Mouse (Mus musculus): ENCODE measurements around the gene Gm5447. TPM values are rescaled to one million over a fixed set of nuclear protein-coding genes. Genes with fewer than 3 reads are reported as not detected.
A peak's percentile ranks its signal among the peaks of the same experiment; 100 is the strongest.

The Gm5447 gene
- polyA plus RNA-seq, 1 experiment from 2014 or later: 0.06 TPM

- 69% methylated on average over 10 of the region's 10 CpGs for WGBS
- no peak overlapping the region for H3K9ac ChIP-seq (replicated peaks; ENCODE audit: low read depth)
- 0 out of 2 replicates have a peak, but pooled peaks cover 5% of the 10 kb centered on the region for H3K27me3 ChIP-seq (replicated peaks; ENCODE audit: insufficient read depth, low read length)
- H3K4me1 ChIP-seq (ENCODE audit: insufficient read depth, low read depth, low read length): no peaks in the 10 kb centered on the region
- H3K9me3 ChIP-seq (ENCODE audit: low read length): no peaks in the 10 kb centered on the region
- no peak for DNase-seq (ENCODE audit: low spot score)
- no peak overlapping the region for H3K4me2 ChIP-seq (replicated peaks; ENCODE audit: low read depth, low read length)
- H3K4me3 ChIP-seq (ENCODE audit: low read depth, low read length): no peak overlapping the region
- no peak for ATAC-seq
- TF ChIP-seq CTCF (IDR thresholded peaks at IDR 0.05) (no peak), EP300 (IDR thresholded peaks at IDR 0.05) (no peak)
- H3K27ac ChIP-seq (ENCODE audit: low read length): no peak overlapping the region
- H3K36me3 ChIP-seq (ENCODE audit: insufficient read depth, low read length): no peaks in the 10 kb centered on the region
These were observed 15.7 kb downstream of the Gm5447 start for GRCm38 (mm10) chr13:30989710-30990109.

- Histone ChIP-seq H3K4me2 (replicated peaks; ENCODE audit: low read depth, low read length) (no peak overlapping the region), H3K36me3 (ENCODE audit: insufficient read depth, low read length) (no peaks in the 10 kb centered on the region), H3K9me3 (ENCODE audit: low read length) (no peaks in the 10 kb centered on the region), H3K4me1 (ENCODE audit: insufficient read depth, low read depth, low read length) (no peaks in the 10 kb centered on the region), H3K4me3 (ENCODE audit: low read depth, low read length) (no peak overlapping the region), H3K9ac (replicated peaks; ENCODE audit: low read depth) (no peak overlapping the region), H3K27me3 (replicated peaks; ENCODE audit: insufficient read depth, low read length) (0 out of 2 replicates have a peak, but pooled peaks cover 5% of the 10 kb centered on the region), H3K27ac (ENCODE audit: low read length) (no peak overlapping the region)
- peak; percentile 15 for DNase-seq (ENCODE audit: low spot score)
- TF ChIP-seq EP300 (IDR thresholded peaks at IDR 0.05) (no peak), CTCF (IDR thresholded peaks at IDR 0.05) (no peak)
- ATAC-seq: no peak
- 22% methylated on average over 9 of the region's 9 CpGs for WGBS
These were observed 16.2 kb downstream of the Gm5447 start for GRCm38 (mm10) chr13:30990233-30990632.

GRCm38 (mm10) chr13:30993819-30994218 lies 19.8 kb downstream of the Gm5447 start:
- Histone ChIP-seq H3K4me1 (ENCODE audit: insufficient read depth, low read depth, low read length) (no peaks in the 10 kb centered on the region), H3K9me3 (ENCODE audit: low read length) (no peaks in the 10 kb centered on the region), H3K4me2 (replicated peaks; ENCODE audit: low read depth, low read length) (no peak overlapping the region), H3K36me3 (ENCODE audit: insufficient read depth, low read length) (no peaks in the 10 kb centered on the region), H3K27ac (ENCODE audit: low read length) (no peak overlapping the region), H3K4me3 (ENCODE audit: low read depth, low read length) (no peak overlapping the region), H3K9ac (replicated peaks; ENCODE audit: low read depth) (no peak overlapping the region), H3K27me3 (replicated peaks; ENCODE audit: insufficient read depth, low read length) (no peaks in the 10 kb centered on the region)
- DNase-seq (ENCODE audit: low spot score) (peak; percentile 83), ATAC-seq (peak; percentile 33; the same call in 1 of the 2 replicates)
- TF ChIP-seq CTCF (IDR thresholded peaks at IDR 0.05): peak; percentile 82
- no peak for TF ChIP-seq EP300 (IDR thresholded peaks at IDR 0.05)
- 27% methylated on average over 3 of the region's 3 CpGs for WGBS

- 68% methylated on average over 6 of the region's 6 CpGs for WGBS
These were observed 20.4 kb downstream of the Gm5447 start for GRCm38 (mm10) chr13:30994249-30994858.

GRCm38 (mm10) chr13:30997526-30998253 lies 23.7 kb downstream of the Gm5447 start:
- Histone ChIP-seq H3K27me3 (replicated peaks; ENCODE audit: insufficient read depth, low read length) (no peaks in the 10 kb centered on the region), H3K36me3 (ENCODE audit: insufficient read depth, low read length) (no peaks in the 10 kb centered on the region), H3K4me2 (replicated peaks; ENCODE audit: low read depth, low read length) (no peak overlapping the region), H3K9ac (replicated peaks; ENCODE audit: low read depth) (no peak overlapping the region), H3K4me1 (ENCODE audit: insufficient read depth, low read depth, low read length) (no peaks in the 10 kb centered on the region), H3K9me3 (ENCODE audit: low read length) (no peaks in the 10 kb centered on the region), H3K27ac (ENCODE audit: low read length) (no peak overlapping the region), H3K4me3 (ENCODE audit: low read depth, low read length) (no peak overlapping the region)
- WGBS: 69% methylated on average over 8 of the region's 8 CpGs
- DNase-seq (ENCODE audit: low spot score): peak; percentile 18
- TF ChIP-seq CTCF (IDR thresholded peaks at IDR 0.05) (no peak), EP300 (IDR thresholded peaks at IDR 0.05) (no peak)
- ATAC-seq: no peak

More at GRCm38 (mm10) chr13:30994249-30994858, 20.4 kb downstream of the Gm5447 start:
- Histone ChIP-seq H3K27me3 (replicated peaks; ENCODE audit: insufficient read depth, low read length) (no peaks in the 10 kb centered on the region), H3K4me1 (ENCODE audit: insufficient read depth, low read depth, low read length) (no peaks in the 10 kb centered on the region), H3K4me3 (ENCODE audit: low read depth, low read length) (no peak overlapping the region), H3K9ac (replicated peaks; ENCODE audit: low read depth) (no peak overlapping the region), H3K27ac (ENCODE audit: low read length) (no peak overlapping the region), H3K36me3 (ENCODE audit: insufficient read depth, low read length) (no peaks in the 10 kb centered on the region), H3K4me2 (replicated peaks; ENCODE audit: low read depth, low read length) (no peak overlapping the region), H3K9me3 (ENCODE audit: low read length) (no peaks in the 10 kb centered on the region)
- ATAC-seq (no peak), DNase-seq (ENCODE audit: low spot score) (peak; percentile 20)
- TF ChIP-seq EP300 (IDR thresholded peaks at IDR 0.05) (no peak), CTCF (IDR thresholded peaks at IDR 0.05) (no peak)

GRCm38 (mm10) chr13:30999799-31000198 lies 25.8 kb downstream of the Gm5447 start:
- H3K36me3 ChIP-seq (ENCODE audit: insufficient read depth, low read length): no peaks in the 10 kb centered on the region
- ATAC-seq (no peak), DNase-seq (ENCODE audit: low spot score) (no peak)
- no peak for TF ChIP-seq CTCF (IDR thresholded peaks at IDR 0.05)
- no peak for TF ChIP-seq EP300 (IDR thresholded peaks at IDR 0.05)
- H3K9ac ChIP-seq (replicated peaks; ENCODE audit: low read depth): no peak overlapping the region
- H3K9me3 ChIP-seq (ENCODE audit: low read length): no peaks in the 10 kb centered on the region
- 83% methylated on average over 6 of the region's 6 CpGs for WGBS
- no peak overlapping the region for H3K4me3 ChIP-seq (ENCODE audit: low read depth, low read length)
- no peak overlapping the region for H3K4me2 ChIP-seq (replicated peaks; ENCODE audit: low read depth, low read length)
- H3K4me1 ChIP-seq (ENCODE audit: insufficient read depth, low read depth, low read length): no peaks in the 10 kb centered on the region
- H3K27me3 ChIP-seq (replicated peaks; ENCODE audit: insufficient read depth, low read length): no peaks in the 10 kb centered on the region
- H3K27ac ChIP-seq (ENCODE audit: low read length): no peak overlapping the region
